Mouse (Mus musculus): Measurements from ENCODE around the gene Rab6b.
A peak's percentile ranks its signal among the peaks of the same experiment; 100 is the strongest.

GRCm38 (mm10) chr9:103207846-103208245 is 96.3 kb downstream of the Rab6b start:
- peak; percentile 64 for TF ChIP-seq CTCF (IDR thresholded peaks at IDR 0.05; ENCODE audit: control insufficient read depth, insufficient read depth, insufficient read length)
- no peak for TF ChIP-seq USF1 (IDR thresholded peaks at IDR 0.05; ENCODE audit: low read depth)
- TF ChIP-seq MYOD1 (IDR thresholded peaks at IDR 0.05; ENCODE audit: control insufficient read depth, insufficient read length, low read depth) = no peak
- TF ChIP-seq MAX (IDR thresholded peaks at IDR 0.05) = no peak
- no peak for TF ChIP-seq MYOG (IDR thresholded peaks at IDR 0.05; ENCODE audit: control insufficient read depth, extremely low read depth, insufficient read length)

All from C2C12 (cell line).